In genomic region chr9:58113279-58113884, GRCm38 (mm10) we compare ENCODE assay signal across 8 mouse cellular contexts. TPM values are rescaled to one million over a fixed set of nuclear protein-coding genes. Genes with fewer than 3 reads are reported as not detected.
DNase-seq lines count a peak whose midpoint lies in the region; ATAC-seq lines count a peak whose summit lies in the region.

No protein-coding gene starts in this region.

- H3K9me3 ChIP-seq in limb, embryonic 11.5 days (ENCODE audit: control insufficient read depth, low read length) = no peaks in the 10 kb centered on the region

- H3K4me1 ChIP-seq in limb, embryonic 11.5 days (ENCODE audit: control insufficient read depth, insufficient read depth, low read length) = peaks cover 38% of the 10 kb centered on the region

- H3K36me3 ChIP-seq in limb, embryonic 11.5 days (ENCODE audit: control insufficient read depth, insufficient read depth, low read length) = no peaks in the 10 kb centered on the region

- WGBS in limb, embryonic 11.5 days = under 1% methylated on average over 22 of the region's 22 CpGs

- peak overlapping the region; percentile 9; the same call in 1 of the 2 replicates for H3K4me3 ChIP-seq in limb, embryonic 11.5 days (ENCODE audit: low read depth, low read length)

- peak overlapping the region; percentile 91 for H3K27ac ChIP-seq in limb, embryonic 11.5 days (replicated peaks; ENCODE audit: low read depth, low read length)

- ATAC-seq in CD4-positive, CD25-positive, alpha-beta regulatory T cell, adult 4 months = no peak
- peak; percentile 65 for ATAC-seq in limb, embryonic 11.5 days (ENCODE audit: insufficient number of reproducible peaks, low FRiP score, low TSS enrichment, low read depth)
- no peak for ATAC-seq in monocyte, adult 5-6 weeks (replicated peaks; ENCODE audit: insufficient number of reproducible peaks, low FRiP score, low TSS enrichment, poor library complexity, severe bottlenecking)

- H3K27me3 ChIP-seq in limb, embryonic 11.5 days (ENCODE audit: control insufficient read depth, insufficient read depth, low read length) = 0 out of 2 replicates have a peak, but pooled peaks cover 2% of the 10 kb centered on the region

- intact Hi-C loops in gastrocnemius, postnatal 36 days (cut with DNase I) = no loop called here

- peak; percentile 25 for DNase-seq in CD4-positive, CD25-positive, alpha-beta regulatory T cell, adult 2 months (ENCODE audit: low read depth, low spot score)
- DNase-seq in thymus, postnatal 14 days = peak; percentile 35
- no peak for DNase-seq in thymus, postnatal 0 days (ENCODE audit: low spot score)
- DNase-seq in limb, embryonic 11.5 days (ENCODE audit: low spot score) = peak; percentile 82
- DNase-seq in thymus, postnatal 4 days = peak; percentile 38
- no peak for DNase-seq in gastrocnemius, postnatal 36 days

- H3K9ac ChIP-seq in limb, embryonic 11.5 days (ENCODE audit: low read length) = peak overlapping the region; percentile 49; the same call in 1 of the 2 replicates

- H3K4me2 ChIP-seq in limb, embryonic 11.5 days (ENCODE audit: low read depth, severe bottlenecking) = peak overlapping the region; percentile 46

RNA-seq across cellular contexts. Expression of gene Ccdc33, which starts 5.2 kb away (rescaled TPM):
- not detected for polyA plus RNA-seq in CD4-positive, CD25-positive, alpha-beta regulatory T cell, adult 4 months (2017; shearing (Covaris generic))
- polyA plus RNA-seq in thymus, postnatal 0 days (2015; fragmentation: Nextera tagmentation; extraction: Ambion mirVana) = 0.27 and 1.1 TPM in 2 replicates
- 0.17 TPM in 1 of 2 replicates, not detected in the other for polyA plus RNA-seq in limb, embryonic 11.5 days (2014; fragmentation: Nextera tagmentation; extraction: Ambion mirVana)
- not detected in 3 replicates for total RNA-seq in monocyte, adult 5-6 weeks (2017)
- total RNA-seq in gastrocnemius, postnatal 36 days (2021) = not detected

RNA-seq across cellular contexts. Expression of gene Stra6, which starts 49.8 kb away (rescaled TPM):
- 1 to 10 TPM; 3.8 to 7.2 TPM for polyA plus RNA-seq in CD4-positive, CD25-positive, alpha-beta regulatory T cell, adult 4 months (2017; shearing (Covaris generic))
- polyA plus RNA-seq in thymus, postnatal 0 days (2015; fragmentation: Nextera tagmentation; extraction: Ambion mirVana) = 0.94 and 1.1 TPM in 2 replicates
- 53.7 and 57.5 TPM in 2 replicates for polyA plus RNA-seq in limb, embryonic 11.5 days (2014; fragmentation: Nextera tagmentation; extraction: Ambion mirVana)
- not detected in 3 replicates for total RNA-seq in monocyte, adult 5-6 weeks (2017)
- total RNA-seq in gastrocnemius, postnatal 36 days (2021) = under 1 TPM; 0.18 to 0.69 TPM

Comparison
In these comparisons a context has a peak if more than half of its experiments do, and no peak if none do; other contexts are left out.
1. DNase-seq: peak in CD4-positive, CD25-positive, alpha-beta regulatory T cell, adult 2 months (single experiment), thymus, postnatal 14 days (single experiment), limb, embryonic 11.5 days (single experiment) and thymus, postnatal 4 days (single experiment); none in thymus, postnatal 0 days (single experiment) and gastrocnemius, postnatal 36 days (0 of 2).